Mouse (Mus musculus) intestine, embryonic 14.5 days (tissue): ENCODE measurements at regions not wholly inside any gene's neighbourhood (a gene's known extent, or its start where the extent isn't known, plus 50 kb on each side); places are given as distances from the start of the nearest gene placed in this dataset.

Source experiments
- ATAC-seq: fragments of 200-750 bp; cut with Nextera tagmentation; replicated peaks from 2 replicates; pipeline ENCODE4 v1.8.0; 2017; ENCODE audit warnings: low read depth, moderate number of reproducible peaks, moderate TSS enrichment, moderate library complexity; ENCODE audit not compliant: low FRiP score, low TSS enrichment
- DNase-seq: peaks from one replicate; pipeline ENCODE4 v3.0.0-alpha.2; 2018; ENCODE audit warnings: low spot score
- H3K27ac ChIP-seq: fragments of 300-500 bp; sonication (generic); 2 replicates; pipeline ENCODE4 v1.5.1; 2014; ENCODE audit warnings: low read depth, mild to moderate bottlenecking, control low read depth
- H3K27me3 ChIP-seq: fragments of 300-500 bp; sonication (generic); replicated peaks from 2 replicates; pipeline ENCODE4 v1.6.1; 2014; ENCODE audit warnings: low read length, control low read depth; ENCODE audit not compliant: control insufficient read depth, insufficient read depth
- H3K36me3 ChIP-seq: fragments of 300-500 bp; sonication (generic); 2 replicates; pipeline ENCODE4 v1.6.1; 2014; ENCODE audit warnings: low read length, control low read depth; ENCODE audit not compliant: control insufficient read depth, insufficient read depth
- H3K4me1 ChIP-seq: fragments of 300-500 bp; sonication (generic); replicated peaks from 2 replicates; pipeline ENCODE4 v1.6.1; 2014; ENCODE audit warnings: low read length, control low read depth, mixed read lengths; ENCODE audit not compliant: control insufficient read depth, insufficient read depth
- H3K4me2 ChIP-seq: fragments of 300-500 bp; sonication (generic); 2 replicates; pipeline ENCODE4 v1.6.1; 2014; ENCODE audit warnings: low read length
- H3K4me3 ChIP-seq: fragments of 300-500 bp; sonication (generic); 2 replicates; pipeline ENCODE4 v1.5.1; 2014; ENCODE audit warnings: low read depth, low read length, control low read depth, mixed read lengths
- H3K9ac ChIP-seq: fragments of 300-500 bp; sonication (generic); 2 replicates; pipeline ENCODE4 v1.6.1; 2014; ENCODE audit warnings: mild to moderate bottlenecking, low read length
- H3K9me3 ChIP-seq: fragments of 300-500 bp; sonication (generic); 2 replicates; pipeline ENCODE4 v1.6.1; 2016; ENCODE audit warnings: low read length, control low read depth; ENCODE audit not compliant: control insufficient read depth
- WGBS: fragments of 180-500 bp; shearing (Covaris S2); extraction: QIAGEN DNeasy Blood & Tissue Kit; methylation state at CpG from one replicate; pipeline ENCODE4 v1.1.7; 2014; 5-methylcytosine and 5-hydroxymethylcytosine counted together

GRCm38 (mm10) chr10:120624203-120624942 lies 148.1 kb upstream of the Hmga2 start:
- Histone ChIP-seq H3K27me3 (no peaks in the 10 kb centered on the region), H3K9ac (no peak overlapping the region), H3K4me3 (no peak overlapping the region), H3K4me1 (no peaks in the 10 kb centered on the region; the same call in 1 of the 2 replicates), H3K4me2 (no peak overlapping the region), H3K9me3 (no peaks in the 10 kb centered on the region), H3K27ac (no peak overlapping the region), H3K36me3 (no peaks in the 10 kb centered on the region)
- DNase-seq (no peak), ATAC-seq (no peak)
- 68% methylated on average over 10 of the region's 10 CpGs for WGBS

GRCm38 (mm10) chr10:120616406-120617015 lies 140.2 kb upstream of the Hmga2 start:
- no peak for DNase-seq
- Histone ChIP-seq H3K9me3 (no peaks in the 10 kb centered on the region), H3K4me2 (no peak overlapping the region), H3K36me3 (no peaks in the 10 kb centered on the region), H3K4me1 (0 out of 2 replicates have a peak, but pooled peaks cover 2% of the 10 kb centered on the region), H3K4me3 (no peak overlapping the region), H3K9ac (no peak overlapping the region), H3K27me3 (no peaks in the 10 kb centered on the region), H3K27ac (no peak overlapping the region)
- 60% methylated on average over 5 of the region's 5 CpGs for WGBS
- no peak for ATAC-seq

- H3K9me3 ChIP-seq, result no peaks in the 10 kb centered on the region
- 0 out of 2 replicates have a peak, but pooled peaks cover 5% of the 10 kb centered on the region for H3K4me1 ChIP-seq
- H3K4me3 ChIP-seq, result no peak overlapping the region
- no peaks in the 10 kb centered on the region for H3K36me3 ChIP-seq
- no peak overlapping the region for H3K4me2 ChIP-seq
- ATAC-seq (no peak), DNase-seq (no peak)
- no peak overlapping the region for H3K9ac ChIP-seq
- no peak overlapping the region for H3K27ac ChIP-seq
- 53% methylated on average over 8 of the region's 8 CpGs for WGBS
- no peaks in the 10 kb centered on the region for H3K27me3 ChIP-seq
Observed at GRCm38 (mm10) chr10:120612351-120612750, 136.1 kb upstream of the Hmga2 start.

DNA sequence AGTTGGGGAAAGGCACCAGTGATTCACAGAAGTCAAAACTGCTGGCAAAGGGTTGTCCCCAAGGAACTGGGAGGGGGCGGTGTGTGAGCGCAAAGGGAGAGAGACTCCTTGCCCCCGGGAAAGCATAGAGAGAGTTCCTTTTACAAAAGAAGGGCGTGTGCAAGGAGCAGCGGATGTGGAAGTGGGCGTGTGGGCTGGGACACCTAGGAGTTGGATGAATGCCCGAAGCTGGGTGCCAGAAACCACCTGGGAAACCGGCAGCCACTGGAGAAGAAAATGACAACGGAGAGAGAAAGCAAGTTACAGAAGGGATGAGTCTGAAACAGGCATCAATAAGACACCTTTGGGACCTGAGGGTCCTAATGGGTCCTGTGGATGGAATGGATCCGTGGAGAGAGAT lies 133.8 kb upstream of the Hmga2 start:
- no peaks in the 10 kb centered on the region for H3K27me3 ChIP-seq
- H3K4me3 ChIP-seq, result no peak overlapping the region
- 78% methylated on average over 10 of the region's 10 CpGs for WGBS
- H3K36me3 ChIP-seq, result no peaks in the 10 kb centered on the region
- 0 out of 2 replicates have a peak, but pooled peaks cover 3% of the 10 kb centered on the region for H3K4me1 ChIP-seq
- no peak overlapping the region for H3K27ac ChIP-seq
- no peak overlapping the region for H3K9ac ChIP-seq
- H3K4me2 ChIP-seq, result no peak overlapping the region
- no peak for ATAC-seq
- no peaks in the 10 kb centered on the region for H3K9me3 ChIP-seq
- DNase-seq, result no peak

GRCm38 (mm10) chr10:120604506-120604905 lies 128.2 kb upstream of the Hmga2 start:
- no peaks in the 10 kb centered on the region for H3K27me3 ChIP-seq
- H3K9me3 ChIP-seq, result no peaks in the 10 kb centered on the region
- no peak overlapping the region for H3K27ac ChIP-seq
- no peak overlapping the region for H3K4me3 ChIP-seq
- 0 out of 2 replicates have a peak, but pooled peaks cover 6% of the 10 kb centered on the region for H3K4me1 ChIP-seq
- no peak overlapping the region for H3K4me2 ChIP-seq
- 68% methylated on average over 7 of the region's 7 CpGs for WGBS
- no peak for ATAC-seq
- H3K9ac ChIP-seq, result no peak overlapping the region
- DNase-seq, result no peak
- H3K36me3 ChIP-seq, result no peaks in the 10 kb centered on the region

DNA sequence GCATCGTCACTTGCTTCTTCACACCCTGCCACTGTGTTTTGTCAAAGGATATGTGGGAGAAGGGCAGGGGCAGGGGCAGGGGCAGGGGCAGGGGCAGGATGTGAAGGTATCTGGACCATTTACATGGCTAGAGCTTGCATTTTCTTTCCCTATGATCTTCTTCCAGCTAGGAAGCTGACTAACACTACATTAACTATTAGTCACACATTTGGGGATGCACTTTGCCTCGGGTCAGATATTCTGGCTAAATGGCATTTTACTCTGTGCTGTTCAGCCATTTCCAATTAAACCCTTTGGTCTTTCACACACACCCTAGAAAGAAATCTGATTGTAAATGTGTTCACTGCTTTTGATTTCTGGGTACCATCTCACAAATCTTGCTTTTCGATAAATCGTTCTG lies 126.9 kb upstream of the Hmga2 start:
- ATAC-seq (no peak), DNase-seq (peak; percentile 12)
- Histone ChIP-seq H3K4me3 (no peak overlapping the region), H3K9ac (no peak overlapping the region), H3K36me3 (no peaks in the 10 kb centered on the region), H3K27me3 (no peaks in the 10 kb centered on the region), H3K4me2 (no peak overlapping the region), H3K27ac (no peak overlapping the region), H3K9me3 (no peaks in the 10 kb centered on the region), H3K4me1 (0 out of 2 replicates have a peak, but pooled peaks cover 13% of the 10 kb centered on the region)
- 86% methylated on average over 4 of the region's 4 CpGs for WGBS

- DNase-seq (no peak), ATAC-seq (no peak)
- Histone ChIP-seq H3K4me2 (no peak overlapping the region), H3K36me3 (no peaks in the 10 kb centered on the region), H3K9ac (no peak overlapping the region), H3K4me1 (peaks cover 22% of the 10 kb centered on the region), H3K9me3 (no peaks in the 10 kb centered on the region), H3K4me3 (no peak overlapping the region), H3K27me3 (no peaks in the 10 kb centered on the region), H3K27ac (no peak overlapping the region)
- WGBS, result 69% methylated on average over 5 of the region's 5 CpGs
Observed at GRCm38 (mm10) chr10:120600735-120601134, 124.5 kb upstream of the Hmga2 start.

GRCm38 (mm10) chr10:120599551-120599950 lies 123.3 kb upstream of the Hmga2 start:
- H3K36me3 ChIP-seq, result no peaks in the 10 kb centered on the region
- H3K4me1 ChIP-seq, result peaks cover 22% of the 10 kb centered on the region
- no peaks in the 10 kb centered on the region for H3K27me3 ChIP-seq
- ATAC-seq (no peak), DNase-seq (no peak)
- no peak overlapping the region for H3K4me2 ChIP-seq
- WGBS, result 43% methylated on average over 6 of the region's 6 CpGs
- no peak overlapping the region for H3K27ac ChIP-seq
- H3K4me3 ChIP-seq, result no peak overlapping the region
- no peak overlapping the region for H3K9ac ChIP-seq
- H3K9me3 ChIP-seq, result no peaks in the 10 kb centered on the region
